Mouse (Mus musculus) lung, embryonic 14.5 days (tissue): ENCODE measurements around the gene Gprc6a. TPM values are rescaled to one million over a fixed set of nuclear protein-coding genes. Genes with fewer than 3 reads are reported as not detected.

Experiments used
- ATAC-seq: fragments of 200-750 bp; cut with Nextera tagmentation; 2 replicates; pipeline ENCODE4 v1.8.0; 2017; ENCODE audit warnings: mild to moderate bottlenecking, moderate TSS enrichment, moderate library complexity; ENCODE audit not compliant: insufficient read depth
- DNase-seq: peaks from one replicate; pipeline ENCODE4 v3.0.0-alpha.2; 2015
- H3K27ac ChIP-seq: fragments of 300-500 bp; sonication (generic); 2 replicates; pipeline ENCODE4 v1.5.1; 2014; ENCODE audit warnings: low read depth, mild to moderate bottlenecking, moderate library complexity
- H3K27me3 ChIP-seq: fragments of 300-500 bp; sonication (generic); 2 replicates; pipeline ENCODE4 v1.6.1; 2014; ENCODE audit warnings: low read length, control low read depth; ENCODE audit not compliant: insufficient read depth
- H3K36me3 ChIP-seq: fragments of 300-500 bp; sonication (generic); 2 replicates; pipeline ENCODE4 v1.6.1; 2014; ENCODE audit warnings: control low read depth; ENCODE audit not compliant: insufficient read depth
- H3K4me1 ChIP-seq: fragments of 300-500 bp; sonication (generic); 2 replicates; pipeline ENCODE4 v1.6.1; 2014; ENCODE audit warnings: antibody characterized with exemption, control low read depth; ENCODE audit not compliant: insufficient read depth
- H3K4me2 ChIP-seq: fragments of 300-500 bp; sonication (generic); 2 replicates; pipeline ENCODE4 v1.6.1; 2014; ENCODE audit warnings: mild to moderate bottlenecking
- H3K4me3 ChIP-seq: fragments of 300-500 bp; sonication (generic); 2 replicates; pipeline ENCODE4 v1.5.1; 2014; ENCODE audit warnings: low read depth, low read length
- H3K9ac ChIP-seq: fragments of 300-500 bp; sonication (generic); 2 replicates; pipeline ENCODE4 v1.6.1; 2014
- H3K9me3 ChIP-seq: fragments of 300-500 bp; sonication (generic); 2 replicates; pipeline ENCODE4 v1.6.1; 2016; ENCODE audit warnings: low read depth, low read length, control low read depth
- CTCF ChIP-seq: IDR thresholded peaks from 2 replicates; pipeline ENCODE4 v1.5.1; 2016; ENCODE audit warnings: antibody characterized with exemption, low read depth
- WGBS: fragments of 180-500 bp; shearing (Covaris S2); extraction: QIAGEN DNeasy Blood & Tissue Kit; methylation state at CpG from one replicate; pipeline ENCODE4 v1.1.7; 2014; 5-methylcytosine and 5-hydroxymethylcytosine counted together
- polyA plus RNA-seq: library from polyadenylated mRNA; unstranded; fragments of >200 nt; fragmentation: Nextera tagmentation; extraction: Ambion mirVana; gene quantifications from 2 replicates; pipeline ENCODE4 v1.2.1, GENCODE M21; 2014

Gene Gprc6a
- 1.9 and 2.0 TPM in 2 replicates for polyA plus RNA-seq

GRCm38 (mm10) chr10:51631411-51632136, at the start of gene Gprc6a:
Gene Gprc6a (minus strand): TSS chr10:51631461.
- TF ChIP-seq CTCF = no peak
- H3K9ac ChIP-seq = no peak within 1 kb of the TSS

DNA sequence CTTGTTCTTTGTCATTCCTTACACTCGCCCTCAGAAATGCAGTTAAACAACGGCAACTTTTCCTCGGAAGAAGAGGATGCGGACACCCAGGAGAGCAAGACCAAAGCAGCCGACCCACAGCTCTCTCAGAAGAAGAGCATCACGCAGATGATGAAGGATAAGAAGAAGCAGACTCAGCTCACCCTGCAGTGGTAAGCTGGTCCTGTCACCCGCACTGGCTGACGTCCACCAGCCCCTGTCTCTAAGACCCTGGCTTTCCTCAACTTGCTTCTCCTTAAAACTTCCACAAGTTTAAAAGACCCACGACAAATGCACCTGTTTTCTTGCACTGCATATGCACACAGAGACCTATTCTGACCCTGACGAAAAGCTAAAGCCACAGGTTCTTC, 47.0 kb upstream of the Gprc6a start:
- H3K4me3 ChIP-seq = peak overlapping the region; percentile 39
- H3K36me3 ChIP-seq = no peaks in the 10 kb centered on the region
- ATAC-seq = no peak
- H3K4me2 ChIP-seq = peak overlapping the region; percentile 67
- TF ChIP-seq CTCF = no peak
- 20% methylated on average over 10 of the region's 10 CpGs for WGBS
- no peak overlapping the region for H3K27ac ChIP-seq
- no peaks in the 10 kb centered on the region for H3K9me3 ChIP-seq
- DNase-seq = no peak
- H3K9ac ChIP-seq = no peak overlapping the region
- H3K4me1 ChIP-seq = no peaks in the 10 kb centered on the region
- peaks cover 22% of the 10 kb centered on the region for H3K27me3 ChIP-seq

More at GRCm38 (mm10) chr10:51631411-51632136, at the start of gene Gprc6a:
- Histone ChIP-seq H3K4me3 (no peak within 1 kb of the TSS), H3K4me1 (no peaks in the 10 kb centered on the region), H3K27me3 (no peaks in the 10 kb centered on the region), H3K36me3 (no peaks in the 10 kb centered on the region), H3K4me2 (no peak within 1 kb of the TSS), H3K9me3 (no peaks in the 10 kb centered on the region), H3K27ac (peak within 1 kb of the TSS; percentile 62)
- ATAC-seq (peak; percentile 95), DNase-seq (peak; percentile 85)
- 11% methylated on average over 8 of the region's 8 CpGs for WGBS

GRCm38 (mm10) chr10:51677548-51678250, 46.4 kb upstream of the Gprc6a start, which contains the start of gene Rfx6:
Gene Rfx6 (plus strand): TSS chr10:51677756.
- 1% methylated on average over 38 of the region's 38 CpGs for WGBS

DNA sequence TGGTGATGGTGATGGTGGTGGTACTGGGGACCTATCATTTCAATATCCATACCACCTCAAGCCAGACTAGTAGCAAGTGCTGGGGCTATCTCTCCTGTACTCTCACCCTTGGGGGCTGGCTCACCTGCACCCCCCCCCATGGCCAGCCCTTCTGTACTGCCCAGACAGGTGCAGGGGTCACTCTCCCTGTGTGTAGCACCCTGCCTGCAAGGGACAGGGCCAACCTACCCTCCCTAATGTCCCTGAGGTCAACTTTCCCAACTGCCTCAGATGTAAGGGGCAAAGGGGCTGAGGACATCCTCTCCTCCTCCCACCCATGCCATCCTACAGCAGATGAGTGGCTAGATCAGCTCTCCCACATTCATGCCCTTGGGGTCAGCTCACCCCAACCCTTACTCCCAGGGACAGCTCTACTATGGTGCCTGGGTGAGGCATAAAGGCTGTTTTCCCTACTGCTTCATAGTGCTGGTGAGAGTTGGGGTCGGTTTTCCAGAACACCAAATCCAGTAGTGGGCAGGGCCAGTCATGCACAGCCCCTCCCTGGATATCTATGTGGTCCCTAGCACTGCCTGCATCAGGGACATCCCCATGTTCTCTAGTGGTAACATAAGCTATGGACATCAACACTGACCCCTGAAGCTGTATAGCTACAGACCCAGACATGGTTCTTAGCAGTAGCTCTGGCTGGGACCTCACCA, 41.0 kb upstream of the Gprc6a start:
- no peak overlapping the region for H3K4me3 ChIP-seq
- no peaks in the 10 kb centered on the region for H3K36me3 ChIP-seq
- H3K9ac ChIP-seq = no peak overlapping the region
- DNase-seq (no peak), ATAC-seq (no peak)
- no peak overlapping the region for H3K27ac ChIP-seq
- H3K4me2 ChIP-seq = no peak overlapping the region
- H3K4me1 ChIP-seq = no peaks in the 10 kb centered on the region
- WGBS = 48% methylated on average over 1 of the region's 1 CpGs
- no peaks in the 10 kb centered on the region for H3K9me3 ChIP-seq
- H3K27me3 ChIP-seq = peaks cover 10% of the 10 kb centered on the region
- no peak for TF ChIP-seq CTCF

More at GRCm38 (mm10) chr10:51677548-51678250, 46.4 kb upstream of the Gprc6a start, which contains the start of gene Rfx6:
- DNase-seq = peak; percentile 59
- peak; percentile 88 for ATAC-seq
- Histone ChIP-seq H3K9me3 (no peaks in the 10 kb centered on the region), H3K27me3 (peaks cover 22% of the 10 kb centered on the region), H3K36me3 (no peaks in the 10 kb centered on the region), H3K4me2 (peak within 1 kb of the TSS; percentile 67), H3K4me1 (no peaks in the 10 kb centered on the region), H3K4me3 (peak within 1 kb of the TSS; percentile 39), H3K9ac (peak within 1 kb of the TSS; percentile 42; the same call in 1 of the 2 replicates), H3K27ac (no peak within 1 kb of the TSS)
- TF ChIP-seq CTCF = no peak

- Histone ChIP-seq H3K4me1 (no peaks in the 10 kb centered on the region), H3K9ac (no peak overlapping the region), H3K4me3 (no peak overlapping the region), H3K27ac (no peak overlapping the region), H3K27me3 (peaks cover 4% of the 10 kb centered on the region), H3K36me3 (no peaks in the 10 kb centered on the region), H3K9me3 (no peaks in the 10 kb centered on the region), H3K4me2 (no peak overlapping the region)
- DNase-seq (no peak), ATAC-seq (no peak)
- 79% methylated on average over 4 of the region's 4 CpGs for WGBS
- TF ChIP-seq CTCF = no peak
These were observed 40.3 kb upstream of the Gprc6a start for GRCm38 (mm10) chr10:51671583-51671982.

- no peaks in the 10 kb centered on the region for H3K36me3 ChIP-seq
- no peak overlapping the region for H3K4me3 ChIP-seq
- H3K4me2 ChIP-seq = no peak overlapping the region
- peak; percentile 18; the same call in 1 of the 2 replicates for TF ChIP-seq CTCF
- H3K9me3 ChIP-seq = no peaks in the 10 kb centered on the region
- no peaks in the 10 kb centered on the region for H3K27me3 ChIP-seq
- ATAC-seq = no peak
- H3K9ac ChIP-seq = no peak overlapping the region
- DNase-seq = peak; percentile 29
- no peaks in the 10 kb centered on the region for H3K4me1 ChIP-seq
- no peak overlapping the region for H3K27ac ChIP-seq
These were observed 38.1 kb upstream of the Gprc6a start for GRCm38 (mm10) chr10:51669334-51669733.

DNA sequence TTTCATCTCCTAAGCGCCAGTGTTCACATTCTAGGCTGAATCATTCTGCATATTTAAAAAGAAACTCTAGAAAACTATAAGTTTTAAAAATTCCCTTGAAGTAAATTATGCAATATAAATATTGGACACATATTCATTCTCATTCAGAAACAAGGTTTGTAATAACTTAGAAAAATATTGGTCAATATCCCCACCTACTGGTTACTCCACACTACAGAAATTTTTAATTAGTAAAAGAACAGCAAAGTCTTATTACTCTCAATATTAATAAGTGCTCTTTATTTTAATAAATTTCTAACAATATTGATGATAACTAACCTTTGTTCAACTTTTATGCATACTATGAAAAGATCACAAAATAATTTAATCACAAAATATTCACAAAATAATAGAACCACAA, 26.1 kb upstream of the Gprc6a start:
- Histone ChIP-seq H3K27ac (no peak overlapping the region), H3K9ac (no peak overlapping the region), H3K4me2 (no peak overlapping the region), H3K9me3 (no peaks in the 10 kb centered on the region), H3K4me1 (no peaks in the 10 kb centered on the region), H3K27me3 (no peaks in the 10 kb centered on the region), H3K4me3 (no peak overlapping the region), H3K36me3 (no peaks in the 10 kb centered on the region)
- ATAC-seq = no peak
- TF ChIP-seq CTCF = peak; percentile 26; the same call in 1 of the 2 replicates
- DNase-seq = peak; percentile 74
- 63% methylated on average over 1 of the region's 1 CpGs for WGBS
